Mouse (Mus musculus) lung, embryonic 14.5 days (tissue): ENCODE results near the gene Ebi3. TPM values are rescaled to one million over a fixed set of nuclear protein-coding genes. Genes with fewer than 3 reads are reported as not detected.
A peak's percentile ranks its signal among the peaks of the same experiment; 100 is the strongest.
"Not testable (repeated sequence)": the region's sequence is repeated elsewhere in the genome, so short reads cannot be mapped to it uniquely, and the experiment has no call there.

ENCODE experiments used
- ATAC-seq: fragments of 200-750 bp; cut with Nextera tagmentation; 2 replicates; pipeline ENCODE4 v1.8.0; 2017; ENCODE audit warnings: mild to moderate bottlenecking, moderate TSS enrichment, moderate library complexity; ENCODE audit not compliant: insufficient read depth
- DNase-seq: peaks from one replicate; pipeline ENCODE4 v3.0.0-alpha.2; 2015
- H3K27ac ChIP-seq: fragments of 300-500 bp; sonication (generic); 2 replicates; pipeline ENCODE4 v1.5.1; 2014; ENCODE audit warnings: low read depth, mild to moderate bottlenecking, moderate library complexity
- H3K27me3 ChIP-seq: fragments of 300-500 bp; sonication (generic); 2 replicates; pipeline ENCODE4 v1.6.1; 2014; ENCODE audit warnings: low read length, control low read depth; ENCODE audit not compliant: insufficient read depth
- H3K36me3 ChIP-seq: fragments of 300-500 bp; sonication (generic); 2 replicates; pipeline ENCODE4 v1.6.1; 2014; ENCODE audit warnings: control low read depth; ENCODE audit not compliant: insufficient read depth
- H3K4me1 ChIP-seq: fragments of 300-500 bp; sonication (generic); 2 replicates; pipeline ENCODE4 v1.6.1; 2014; ENCODE audit warnings: antibody characterized with exemption, control low read depth; ENCODE audit not compliant: insufficient read depth
- H3K4me2 ChIP-seq: fragments of 300-500 bp; sonication (generic); 2 replicates; pipeline ENCODE4 v1.6.1; 2014; ENCODE audit warnings: mild to moderate bottlenecking
- H3K4me3 ChIP-seq: fragments of 300-500 bp; sonication (generic); 2 replicates; pipeline ENCODE4 v1.5.1; 2014; ENCODE audit warnings: low read depth, low read length
- H3K9ac ChIP-seq: fragments of 300-500 bp; sonication (generic); 2 replicates; pipeline ENCODE4 v1.6.1; 2014
- H3K9me3 ChIP-seq: fragments of 300-500 bp; sonication (generic); 2 replicates; pipeline ENCODE4 v1.6.1; 2016; ENCODE audit warnings: low read depth, low read length, control low read depth
- CTCF ChIP-seq: IDR thresholded peaks from 2 replicates; pipeline ENCODE4 v1.5.1; 2016; ENCODE audit warnings: antibody characterized with exemption, low read depth
- WGBS: fragments of 180-500 bp; shearing (Covaris S2); extraction: QIAGEN DNeasy Blood & Tissue Kit; methylation state at CpG from one replicate; pipeline ENCODE4 v1.1.7; 2014; 5-methylcytosine and 5-hydroxymethylcytosine counted together
- polyA plus RNA-seq: library from polyadenylated mRNA; unstranded; fragments of >200 nt; fragmentation: Nextera tagmentation; extraction: Ambion mirVana; gene quantifications from 2 replicates; pipeline ENCODE4 v1.2.1, GENCODE M21; 2014

Gene Ebi3
- polyA plus RNA-seq, 1 experiment from 2014 or later = 1.7 TPM

DNA sequence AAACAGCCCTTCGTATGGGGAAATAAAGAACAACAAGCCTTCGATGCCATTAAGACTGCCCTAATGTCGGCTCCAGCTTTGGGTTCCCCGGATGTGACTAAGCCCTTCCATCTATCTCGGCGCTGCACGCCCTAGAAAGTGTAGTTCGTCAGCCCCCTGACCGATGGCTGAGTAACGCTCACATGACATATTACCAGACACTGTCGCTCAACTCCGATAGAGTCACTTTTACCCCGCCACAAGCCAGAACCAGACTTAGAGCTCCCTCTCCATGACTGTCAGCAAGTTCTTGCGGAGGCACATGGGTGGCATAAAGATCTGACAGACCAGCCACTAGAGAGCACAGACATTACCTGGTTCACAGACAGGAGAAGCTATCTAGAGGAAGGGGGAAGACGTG, 19.2 kb upstream of the Ebi3 start:
- Histone ChIP-seq H3K27ac (no peak overlapping the region), H3K4me1 (no peaks in the 10 kb centered on the region), H3K4me3 (no peak overlapping the region), H3K9ac (no peak overlapping the region), H3K27me3 (no peaks in the 10 kb centered on the region), H3K9me3 (0 out of 2 replicates have a peak, but pooled peaks cover 3% of the 10 kb centered on the region), H3K36me3 (no peaks in the 10 kb centered on the region), H3K4me2 (peak overlapping the region; percentile 87)
- DNase-seq = no peak
- no peak for ATAC-seq
- TF ChIP-seq CTCF = no peak
- whole genome bisulfite sequencing = 93% methylated on average over 15 of the region's 15 CpGs

DNA sequence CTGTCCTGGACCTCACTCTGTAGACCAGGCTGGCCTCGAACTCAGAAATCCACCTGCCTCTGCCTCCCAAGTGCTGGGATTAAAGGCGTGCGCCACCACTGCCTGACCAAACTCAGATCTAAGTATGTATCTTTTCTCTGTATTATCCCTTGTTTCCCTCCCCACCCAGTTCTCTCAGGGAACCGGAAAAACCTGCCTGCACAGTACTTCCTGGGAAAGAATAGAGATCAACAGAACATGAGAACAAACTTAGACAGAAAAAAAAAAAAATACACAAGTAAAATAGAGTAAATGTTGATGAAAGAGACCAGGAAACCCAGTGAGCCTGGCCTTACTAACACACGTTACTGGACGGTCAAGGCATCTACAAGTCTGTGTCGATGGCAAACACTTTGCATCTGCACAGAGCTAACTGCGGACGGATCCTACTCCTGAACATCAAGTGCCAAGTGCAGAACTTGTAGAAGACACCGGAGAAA, 8.0 kb upstream of the Ebi3 start:
- not testable (repeated sequence) for ATAC-seq

DNA sequence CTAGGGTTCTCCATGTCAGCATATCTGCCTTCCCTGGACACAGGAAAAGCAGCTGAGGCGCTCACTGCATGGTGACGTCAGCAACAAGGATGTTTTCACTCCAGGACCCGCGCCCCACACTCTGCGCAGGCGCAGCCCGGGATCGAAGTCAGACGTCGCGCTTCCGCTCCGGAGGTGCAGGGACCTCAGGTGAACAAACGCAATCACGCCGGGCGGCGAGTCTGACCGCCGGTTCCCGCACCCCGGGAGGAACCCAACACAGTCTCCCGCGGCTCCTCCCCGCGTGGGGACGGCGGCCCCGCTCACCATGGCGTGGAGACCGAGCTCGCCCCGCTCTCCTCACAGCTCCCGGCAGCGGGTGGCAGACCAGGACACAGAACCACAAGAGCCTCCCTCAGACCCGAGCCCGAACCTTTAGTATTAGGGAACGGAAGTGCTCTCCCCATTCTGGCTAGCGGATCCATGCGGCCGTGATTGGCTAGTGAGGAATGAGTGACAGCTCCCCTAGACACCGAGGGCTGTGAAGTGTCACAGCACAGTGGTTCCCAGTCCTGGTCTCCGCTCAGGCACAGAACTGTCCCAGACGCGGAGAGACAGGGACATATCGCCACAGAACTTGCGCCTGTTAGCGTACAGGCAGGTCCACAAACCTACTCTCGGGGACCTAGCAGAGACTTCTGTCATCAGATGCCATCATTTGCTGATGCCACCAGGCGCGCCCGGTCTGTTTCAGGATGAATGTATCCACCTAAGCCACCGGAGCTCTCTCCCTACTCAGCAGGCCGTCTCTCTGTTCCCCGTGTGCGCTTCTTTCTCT, 7.4 kb upstream of the Ebi3 start:
- not testable (repeated sequence) for H3K36me3 ChIP-seq, H3K9me3 ChIP-seq, H3K4me1 ChIP-seq, H3K27me3 ChIP-seq
- whole genome bisulfite sequencing = under 1% methylated on average over 56 of the region's 56 CpGs
- DNase-seq (peak; percentile 82), ATAC-seq (peak; percentile 98)
- Histone ChIP-seq H3K4me2 (peak overlapping the region; percentile 76), H3K4me3 (peak overlapping the region; percentile 46), H3K27ac (peak overlapping the region; percentile 84), H3K9ac (peak overlapping the region; percentile 56)

More for the DNA sequence above, 8.0 kb upstream of the Ebi3 start:
- Histone ChIP-seq H3K9ac (peak overlapping the region; percentile 36), H3K4me3 (peak overlapping the region; percentile 46), H3K27ac (peak overlapping the region; percentile 76), H3K4me2 (peak overlapping the region; percentile 76)
- not testable (repeated sequence) for H3K9me3 ChIP-seq, H3K27me3 ChIP-seq, H3K4me1 ChIP-seq, H3K36me3 ChIP-seq, DNase-seq
- 25% methylated on average over 10 of the region's 10 CpGs for WGBS

DNA sequence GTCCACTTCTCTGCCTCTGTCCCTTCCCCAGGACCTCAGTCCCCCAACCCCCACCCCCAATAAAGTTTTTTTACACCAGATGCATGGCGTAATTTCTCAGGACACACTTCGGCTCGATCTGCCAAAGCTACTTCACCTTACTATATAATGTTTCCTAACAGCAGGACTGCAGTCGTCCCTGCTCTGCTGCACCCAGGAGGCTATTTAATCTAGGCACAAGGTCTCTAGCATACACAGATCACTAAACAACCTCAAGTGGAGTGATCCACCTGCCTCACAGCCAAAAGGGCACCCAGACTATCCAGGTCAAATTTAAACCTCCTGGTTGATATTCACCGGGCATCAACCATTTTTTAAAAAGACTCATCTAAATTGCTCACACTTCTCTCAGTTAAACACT, 6.7 kb upstream of the Ebi3 start:
- peak overlapping the region; percentile 84 for H3K27ac ChIP-seq
- TF ChIP-seq CTCF = no peak
- ATAC-seq = no peak

DNA sequence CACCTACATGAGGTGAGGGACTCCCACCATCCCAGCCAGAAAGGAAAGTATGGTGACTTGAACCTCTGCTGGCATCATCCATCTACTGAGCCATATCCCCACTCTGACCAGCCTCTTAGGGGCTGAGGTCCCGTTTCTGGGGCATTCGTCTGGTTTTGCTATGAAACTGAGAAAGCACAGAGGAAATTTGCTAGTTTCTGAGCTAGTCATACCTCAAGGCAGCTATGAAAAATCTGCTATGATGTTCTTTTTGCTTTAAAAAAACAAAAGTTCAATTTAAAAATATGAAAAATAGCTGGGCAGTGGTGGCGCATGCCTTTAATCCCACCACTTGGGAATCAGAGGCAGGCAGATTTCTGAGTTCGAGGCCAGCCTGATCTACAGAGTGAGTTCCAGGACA, 3.8 kb upstream of the Ebi3 start:
- ATAC-seq = no peak

More for the DNA sequence above, 6.7 kb upstream of the Ebi3 start:
- Histone ChIP-seq H3K36me3 (no peaks in the 10 kb centered on the region), H3K4me2 (peak overlapping the region; percentile 76), H3K9ac (peak overlapping the region; percentile 56), H3K4me1 (no peaks in the 10 kb centered on the region), H3K27me3 (no peaks in the 10 kb centered on the region), H3K4me3 (peak overlapping the region; percentile 46), H3K9me3 (no peaks in the 10 kb centered on the region)
- DNase-seq = no peak
- 25% methylated on average over 5 of the region's 5 CpGs for WGBS

DNA sequence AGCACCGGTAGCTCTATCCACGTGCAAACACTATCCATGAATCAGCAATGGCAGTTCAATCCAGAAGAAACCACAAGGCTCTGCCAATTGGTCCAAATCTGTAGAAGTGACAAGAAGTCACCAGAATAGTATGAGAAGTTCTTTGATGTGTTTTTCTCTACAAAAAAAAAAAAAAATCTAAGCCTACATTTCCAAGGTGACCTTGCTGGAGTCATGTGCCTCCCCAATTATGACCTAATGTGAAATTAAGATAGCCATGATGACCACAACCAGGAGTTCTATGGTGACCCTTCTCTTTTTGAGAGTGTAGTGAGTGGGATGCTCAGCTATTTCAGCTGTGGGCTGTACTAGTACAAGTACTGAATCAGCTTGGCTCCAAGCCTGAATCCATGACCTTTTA, 3.0 kb upstream of the Ebi3 start, which contains the start of gene Zfp119b:
Gene Zfp119b, minus strand, starts transcription at position 101 of the 400 bp plus-strand sequence.
- Histone ChIP-seq H3K36me3 (no peaks in the 10 kb centered on the region), H3K4me1 (no peaks in the 10 kb centered on the region), H3K4me3 (no peak within 1 kb of the TSS), H3K4me2 (no peak within 1 kb of the TSS), H3K9ac (no peak within 1 kb of the TSS), H3K27ac (no peak within 1 kb of the TSS), H3K9me3 (no peaks in the 10 kb centered on the region), H3K27me3 (no peaks in the 10 kb centered on the region)
- ATAC-seq (no peak), DNase-seq (no peak)
- no peak for TF ChIP-seq CTCF
- 85% methylated on average over 2 of the region's 2 CpGs for WGBS

More for the DNA sequence above, 3.8 kb upstream of the Ebi3 start:
- Histone ChIP-seq H3K9me3 (no peaks in the 10 kb centered on the region), H3K4me2 (no peak overlapping the region), H3K27ac (no peak overlapping the region), H3K27me3 (no peaks in the 10 kb centered on the region), H3K4me3 (no peak overlapping the region), H3K9ac (no peak overlapping the region), H3K36me3 (no peaks in the 10 kb centered on the region), H3K4me1 (no peaks in the 10 kb centered on the region)
- no peak for TF ChIP-seq CTCF
- DNase-seq = no peak
- WGBS = 85% methylated on average over 4 of the region's 4 CpGs

DNA sequence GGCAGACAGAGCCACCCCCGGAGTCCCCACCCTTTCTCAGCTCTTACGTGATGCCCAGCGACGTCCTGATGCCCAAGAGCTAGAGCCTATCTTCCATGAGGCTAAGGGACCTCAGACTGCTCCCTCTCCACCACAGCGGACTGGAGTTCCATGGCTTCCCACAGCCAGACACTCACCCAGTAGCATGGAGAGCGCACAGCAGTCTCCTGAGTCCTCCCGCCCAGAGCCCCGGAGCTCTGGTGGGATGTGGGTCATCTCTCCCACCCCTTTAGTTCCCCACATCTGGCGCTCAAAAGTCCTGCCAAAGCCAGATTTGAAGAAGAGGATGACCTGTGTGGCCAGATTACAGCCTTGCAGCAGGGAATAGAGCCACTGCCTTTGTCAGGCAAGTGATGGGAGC, 1.8 kb upstream of the Ebi3 start:
- TF ChIP-seq CTCF = no peak
- ATAC-seq = no peak
- no peak overlapping the region for H3K4me3 ChIP-seq

More for the DNA sequence above, 1.8 kb upstream of the Ebi3 start:
- 62% methylated on average over 9 of the region's 9 CpGs for WGBS
- Histone ChIP-seq H3K9me3 (no peaks in the 10 kb centered on the region), H3K27ac (no peak overlapping the region), H3K9ac (no peak overlapping the region), H3K27me3 (no peaks in the 10 kb centered on the region), H3K36me3 (no peaks in the 10 kb centered on the region), H3K4me1 (no peaks in the 10 kb centered on the region), H3K4me2 (no peak overlapping the region)
- DNase-seq = no peak
